Mouse (Mus musculus) C2C12 (cell line): ENCODE measurements around the gene Sae1.
"Not testable (repeated sequence)": the region's sequence is repeated elsewhere in the genome, so short reads cannot be mapped to it uniquely, and the experiment has no call there.

Experiments used
- CEBPB ChIP-seq: IDR thresholded peaks from one replicate; pipeline ENCODE4 v1.6.1; 2011; ENCODE audit warnings: low read depth, mild to moderate bottlenecking, control low read depth, moderate library complexity
- CTCF ChIP-seq: IDR thresholded peaks from one replicate; pipeline ENCODE4 v1.5.1; 2011; ENCODE audit not compliant: control insufficient read depth, insufficient read depth, insufficient read length
- MAX ChIP-seq: IDR thresholded peaks from one replicate; pipeline ENCODE4 v1.6.1; 2011; ENCODE audit warnings: mild to moderate bottlenecking, control low read depth
- MYOD1 ChIP-seq: IDR thresholded peaks from one replicate; pipeline ENCODE4 v1.6.1; 2011; ENCODE audit warnings: low read depth; ENCODE audit not compliant: control insufficient read depth, insufficient read length
- MYOG ChIP-seq: IDR thresholded peaks from one replicate; pipeline ENCODE4 v1.6.1; 2011; ENCODE audit not compliant: control insufficient read depth, insufficient read length; ENCODE audit errors: extremely low read depth
- USF1 ChIP-seq: IDR thresholded peaks from one replicate; pipeline ENCODE4 v1.6.1; 2011; ENCODE audit warnings: low read depth, mild to moderate bottlenecking, control low read depth, moderate library complexity

- TF ChIP-seq CEBPB, CTCF, USF1, MAX, MYOG, MYOD1: not testable (repeated sequence)
Observed at GRCm38 (mm10) chr7:16307141-16307540, 80.5 kb downstream of the Sae1 start.
